Mouse (Mus musculus): ENCODE results near the gene Olfr958. TPM values are rescaled to one million over a fixed set of nuclear protein-coding genes. Genes with fewer than 3 reads are reported as not detected.
A peak's percentile ranks its signal among the peaks of the same experiment; 100 is the strongest.

Olfr958 gene
- polyA plus RNA-seq (2015; fragmentation: Nextera tagmentation; extraction: Ambion mirVana), result not detected in 2 replicates

DNA sequence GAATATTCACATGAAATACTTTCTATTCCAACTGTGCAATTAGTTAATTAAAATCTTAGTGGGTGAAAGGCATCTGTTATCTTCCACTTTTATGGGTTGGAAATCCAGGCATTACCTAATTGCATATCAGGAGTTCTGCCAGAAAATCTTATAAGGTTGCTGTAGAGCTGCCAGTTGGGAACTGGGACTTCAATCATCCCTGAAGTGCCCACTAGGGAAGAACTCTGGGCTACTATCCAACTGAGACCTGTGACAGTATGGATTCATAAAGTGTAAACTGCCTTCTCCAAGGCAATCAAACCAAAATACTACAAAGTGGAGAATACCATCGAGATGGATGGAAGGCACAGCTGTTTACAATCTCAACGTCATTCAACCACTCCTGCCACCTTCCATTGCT, at the start of gene Olfr958:
Olfr958 (minus strand) TSS at position 109 of the 400 bp plus-strand sequence.
- ATAC-seq (ENCODE audit: low read depth), result no peak
- Histone ChIP-seq H3K9ac (ENCODE audit: low read length) (no peak within 1 kb of the TSS), H3K4me3 (ENCODE audit: low read length) (no peak within 1 kb of the TSS), H3K36me3 (ENCODE audit: control insufficient read depth, insufficient read depth, low read length) (no peaks in the 10 kb centered on the region), H3K27ac (ENCODE audit: low read length) (no peak within 1 kb of the TSS), H3K9me3 (ENCODE audit: control insufficient read depth, low read length) (no peaks in the 10 kb centered on the region), H3K27me3 (ENCODE audit: control insufficient read depth, insufficient read depth, low read depth, low read length) (no peaks in the 10 kb centered on the region), H3K4me2 (ENCODE audit: low read depth, low read length) (no peak within 1 kb of the TSS), H3K4me1 (replicated peaks; ENCODE audit: control insufficient read depth, insufficient read depth, low read length) (no peaks in the 10 kb centered on the region)
- 35% methylated on average over 2 of the region's 2 CpGs for WGBS

DNA sequence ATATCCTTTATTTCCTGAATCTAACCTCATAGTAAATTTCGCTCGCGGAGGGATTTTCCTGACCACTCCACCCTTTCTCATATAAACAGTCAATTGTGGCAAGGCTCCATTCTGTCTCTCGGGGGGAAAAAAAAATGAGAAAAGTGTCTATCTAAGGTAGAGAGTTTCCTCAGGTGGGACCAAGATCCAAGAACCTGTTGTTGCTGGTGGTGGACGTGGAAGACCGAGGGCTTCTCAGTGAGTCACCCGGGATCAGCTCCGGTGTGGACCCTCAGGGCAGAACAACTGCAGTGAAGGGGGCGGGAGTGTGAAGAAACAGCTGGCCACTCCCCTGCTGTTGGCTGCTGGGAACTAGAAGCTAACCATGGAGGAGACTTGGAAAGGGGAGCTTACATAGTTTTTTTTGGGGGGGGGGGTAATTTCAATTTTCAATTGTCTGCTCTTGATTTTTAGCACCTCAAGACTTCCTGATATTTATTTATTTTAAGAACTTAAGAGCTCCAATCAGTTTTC, 49.5 kb upstream of the Olfr958 start:
- under 1% methylated on average over 9 of the region's 9 CpGs for WGBS
- Histone ChIP-seq H3K27ac (ENCODE audit: low read length) (no peak overlapping the region), H3K4me1 (replicated peaks; ENCODE audit: control insufficient read depth, insufficient read depth, low read length) (no peaks in the 10 kb centered on the region), H3K4me3 (ENCODE audit: low read length) (peak overlapping the region; percentile 41), H3K9me3 (ENCODE audit: control insufficient read depth, low read length) (no peaks in the 10 kb centered on the region), H3K27me3 (ENCODE audit: control insufficient read depth, insufficient read depth, low read depth, low read length) (no peaks in the 10 kb centered on the region), H3K4me2 (ENCODE audit: low read depth, low read length) (peak overlapping the region; percentile 54), H3K9ac (ENCODE audit: low read length) (no peak overlapping the region), H3K36me3 (ENCODE audit: control insufficient read depth, insufficient read depth, low read length) (no peaks in the 10 kb centered on the region)
- ATAC-seq (ENCODE audit: low read depth), result peak; percentile 74

DNA sequence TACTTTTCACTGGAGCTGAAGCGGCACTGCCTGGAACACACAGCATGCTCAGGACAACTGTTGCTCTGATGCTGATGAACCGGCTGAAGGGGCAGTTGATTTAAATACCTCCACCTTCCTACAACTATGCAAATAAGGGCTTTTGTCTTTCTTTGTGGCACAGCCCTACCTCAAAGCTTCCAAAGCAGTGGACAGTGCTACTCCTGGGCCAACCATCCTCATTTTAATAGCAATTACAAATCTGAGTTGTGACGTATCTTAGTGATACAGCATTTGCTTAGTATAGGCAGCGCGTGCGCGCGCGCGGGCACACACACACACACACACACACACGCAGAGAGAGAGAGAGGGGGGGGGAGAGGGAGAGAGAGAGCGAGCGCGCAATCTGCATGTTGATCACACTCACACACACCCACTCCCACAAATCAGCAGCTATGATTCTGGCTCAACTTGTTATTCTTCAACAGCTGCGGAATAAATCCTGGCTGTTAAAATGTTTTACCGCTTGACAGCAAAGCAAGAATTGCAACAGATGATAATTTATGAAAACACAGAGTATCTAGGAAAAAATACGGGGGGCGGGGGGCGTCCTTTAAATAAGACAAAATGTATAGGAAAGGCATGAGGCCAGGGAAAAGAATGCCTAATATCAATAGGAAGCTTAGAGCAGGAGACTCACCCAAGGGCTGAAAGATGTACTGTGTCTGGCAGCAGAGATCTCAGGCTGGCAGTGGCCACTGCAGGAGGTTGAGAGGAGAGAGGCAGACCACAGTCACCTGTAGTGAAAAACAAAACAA, 48.9 kb upstream of the Olfr958 start:
- no peaks in the 10 kb centered on the region for H3K36me3 ChIP-seq (ENCODE audit: control insufficient read depth, insufficient read depth, low read length)
- H3K4me1 ChIP-seq (replicated peaks; ENCODE audit: control insufficient read depth, insufficient read depth, low read length), result no peaks in the 10 kb centered on the region
- ATAC-seq (ENCODE audit: low read depth), result peak; percentile 66
- H3K27ac ChIP-seq (ENCODE audit: low read length), result no peak overlapping the region
- under 1% methylated on average over 19 of the region's 19 CpGs for WGBS
- no peaks in the 10 kb centered on the region for H3K27me3 ChIP-seq (ENCODE audit: control insufficient read depth, insufficient read depth, low read depth, low read length)
- H3K9me3 ChIP-seq (ENCODE audit: control insufficient read depth, low read length), result no peaks in the 10 kb centered on the region
- H3K4me2 ChIP-seq (ENCODE audit: low read depth, low read length), result peak overlapping the region; percentile 54
- H3K9ac ChIP-seq (ENCODE audit: low read length), result peak overlapping the region; percentile 24; the same call in 1 of the 2 replicates
- H3K4me3 ChIP-seq (ENCODE audit: low read length), result peak overlapping the region; percentile 41

- no peak overlapping the region for H3K4me3 ChIP-seq (ENCODE audit: low read length)
- no peak for ATAC-seq (ENCODE audit: low read depth)
- no peak overlapping the region for H3K4me2 ChIP-seq (ENCODE audit: low read depth, low read length)
- H3K4me1 ChIP-seq (replicated peaks; ENCODE audit: control insufficient read depth, insufficient read depth, low read length), result no peaks in the 10 kb centered on the region
- H3K36me3 ChIP-seq (ENCODE audit: control insufficient read depth, insufficient read depth, low read length), result no peaks in the 10 kb centered on the region
- H3K9ac ChIP-seq (ENCODE audit: low read length), result no peak overlapping the region
- WGBS, result 79% methylated on average over 5 of the region's 5 CpGs
- no peaks in the 10 kb centered on the region for H3K9me3 ChIP-seq (ENCODE audit: control insufficient read depth, low read length)
- no peaks in the 10 kb centered on the region for H3K27me3 ChIP-seq (ENCODE audit: control insufficient read depth, insufficient read depth, low read depth, low read length)
- H3K27ac ChIP-seq (ENCODE audit: low read length), result no peak overlapping the region
Measured at GRCm38 (mm10) chr9:39577050-39577449, 23.2 kb upstream of the Olfr958 start.

DNA sequence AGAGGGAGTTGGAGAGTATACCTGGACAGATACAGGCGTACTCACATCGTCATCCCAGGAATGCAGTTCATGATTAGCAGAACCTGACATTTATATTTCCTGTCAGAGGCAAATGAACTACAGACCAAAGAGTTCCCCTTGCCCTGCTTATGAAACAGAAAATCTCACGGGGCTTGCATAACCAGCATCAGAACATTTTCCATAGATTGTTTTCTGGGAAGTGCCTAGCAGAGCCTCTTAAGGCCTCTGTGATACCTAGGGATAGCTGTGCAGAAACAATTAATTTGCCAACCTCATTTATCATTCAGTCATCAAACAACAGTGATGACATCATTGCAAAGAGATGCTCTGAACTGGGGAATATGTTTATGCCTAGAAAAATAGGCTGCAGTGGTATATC, 21.6 kb upstream of the Olfr958 start, which contains the start of gene Olfr959:
Olfr959 (minus strand) TSS at position 101 of the 400 bp plus-strand sequence.
- no peaks in the 10 kb centered on the region for H3K27me3 ChIP-seq (ENCODE audit: control insufficient read depth, insufficient read depth, low read depth, low read length)
- H3K9ac ChIP-seq (ENCODE audit: low read length), result no peak within 1 kb of the TSS
- no peaks in the 10 kb centered on the region for H3K9me3 ChIP-seq (ENCODE audit: control insufficient read depth, low read length)
- no peak within 1 kb of the TSS for H3K4me3 ChIP-seq (ENCODE audit: low read length)
- no peak for ATAC-seq (ENCODE audit: low read depth)
- no peaks in the 10 kb centered on the region for H3K36me3 ChIP-seq (ENCODE audit: control insufficient read depth, insufficient read depth, low read length)
- no peak within 1 kb of the TSS for H3K27ac ChIP-seq (ENCODE audit: low read length)
- H3K4me1 ChIP-seq (replicated peaks; ENCODE audit: control insufficient read depth, insufficient read depth, low read length), result no peaks in the 10 kb centered on the region
- 71% methylated on average over 3 of the region's 3 CpGs for WGBS
- no peak within 1 kb of the TSS for H3K4me2 ChIP-seq (ENCODE audit: low read depth, low read length)

DNA sequence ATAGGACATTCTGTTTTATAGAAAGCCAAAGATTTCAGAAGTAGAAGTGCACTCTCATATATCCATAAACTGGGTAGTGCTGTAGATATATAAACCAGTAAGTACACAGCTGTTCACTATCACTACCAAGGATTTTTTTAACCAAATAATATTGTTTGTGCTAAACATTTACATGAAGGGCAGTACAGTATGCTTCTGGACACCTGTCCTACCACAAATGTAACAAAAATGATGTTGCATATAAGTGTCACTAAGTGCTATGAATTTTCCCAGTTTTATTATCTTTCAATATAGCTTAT, 4.4 kb upstream of the Olfr958 start:
- no peaks in the 10 kb centered on the region for H3K27me3 ChIP-seq (ENCODE audit: control insufficient read depth, insufficient read depth, low read depth, low read length)
- no peak overlapping the region for H3K4me3 ChIP-seq (ENCODE audit: low read length)
- H3K4me1 ChIP-seq (replicated peaks; ENCODE audit: control insufficient read depth, insufficient read depth, low read length), result no peaks in the 10 kb centered on the region
- H3K9ac ChIP-seq (ENCODE audit: low read length), result no peak overlapping the region
- no peak overlapping the region for H3K4me2 ChIP-seq (ENCODE audit: low read depth, low read length)
- no peaks in the 10 kb centered on the region for H3K9me3 ChIP-seq (ENCODE audit: control insufficient read depth, low read length)
- no peak overlapping the region for H3K27ac ChIP-seq (ENCODE audit: low read length)
- no peak for ATAC-seq (ENCODE audit: low read depth)
- no peaks in the 10 kb centered on the region for H3K36me3 ChIP-seq (ENCODE audit: control insufficient read depth, insufficient read depth, low read length)

DNA sequence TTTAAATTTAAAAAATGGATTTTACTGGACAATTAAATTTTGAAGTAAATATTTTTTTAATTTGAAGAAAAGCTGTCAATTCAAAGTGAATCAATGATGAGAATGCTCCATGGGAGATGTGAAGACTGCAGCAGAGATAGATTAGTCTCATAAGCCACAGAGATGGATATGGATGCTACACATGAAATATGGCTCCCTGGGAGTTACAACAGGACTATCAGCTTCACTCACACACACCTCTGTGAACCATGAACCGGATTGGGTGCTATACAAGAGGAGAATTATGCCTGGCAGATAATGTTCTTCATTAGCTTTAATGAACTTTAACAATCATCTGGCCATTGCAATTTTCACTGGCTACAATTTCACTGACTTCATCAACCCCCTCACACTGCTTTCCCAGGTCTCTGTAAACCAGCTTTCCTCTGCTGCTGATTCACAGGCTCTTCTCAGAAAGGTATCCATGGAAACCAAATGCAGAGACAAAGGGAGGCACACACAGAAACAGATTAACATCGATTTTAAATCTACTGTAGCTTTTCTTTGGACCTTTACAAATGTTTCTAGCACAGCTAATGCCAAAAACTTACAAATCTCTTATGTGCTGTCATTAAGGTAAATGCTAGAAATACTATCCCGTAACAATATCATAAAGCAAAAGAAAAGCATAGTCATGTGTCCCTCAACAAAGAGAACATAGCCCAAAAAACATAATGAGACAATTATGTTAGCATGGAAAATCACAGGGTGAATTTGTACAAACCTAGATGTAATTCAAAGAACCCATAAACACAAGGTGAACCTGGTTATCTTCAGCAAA, 3.9 kb upstream of the Olfr958 start:
- ATAC-seq (ENCODE audit: low read depth), result no peak
- Histone ChIP-seq H3K36me3 (ENCODE audit: control insufficient read depth, insufficient read depth, low read length) (no peaks in the 10 kb centered on the region), H3K4me2 (ENCODE audit: low read depth, low read length) (no peak overlapping the region), H3K9ac (ENCODE audit: low read length) (no peak overlapping the region), H3K9me3 (ENCODE audit: control insufficient read depth, low read length) (no peaks in the 10 kb centered on the region), H3K27me3 (ENCODE audit: control insufficient read depth, insufficient read depth, low read depth, low read length) (no peaks in the 10 kb centered on the region), H3K4me3 (ENCODE audit: low read length) (no peak overlapping the region), H3K27ac (ENCODE audit: low read length) (no peak overlapping the region), H3K4me1 (replicated peaks; ENCODE audit: control insufficient read depth, insufficient read depth, low read length) (no peaks in the 10 kb centered on the region)
- 51% methylated on average over 3 of the region's 3 CpGs for WGBS

GRCm38 (mm10) chr9:39550806-39551205, 3.0 kb downstream of the Olfr958 start:
- WGBS, result 46% methylated on average over 5 of the region's 5 CpGs
- no peaks in the 10 kb centered on the region for H3K9me3 ChIP-seq (ENCODE audit: control insufficient read depth, low read length)
- no peaks in the 10 kb centered on the region for H3K27me3 ChIP-seq (ENCODE audit: control insufficient read depth, insufficient read depth, low read depth, low read length)
- no peaks in the 10 kb centered on the region for H3K36me3 ChIP-seq (ENCODE audit: control insufficient read depth, insufficient read depth, low read length)
- no peak overlapping the region for H3K9ac ChIP-seq (ENCODE audit: low read length)
- H3K4me1 ChIP-seq (replicated peaks; ENCODE audit: control insufficient read depth, insufficient read depth, low read length), result no peaks in the 10 kb centered on the region
- H3K27ac ChIP-seq (ENCODE audit: low read length), result no peak overlapping the region
- no peak overlapping the region for H3K4me3 ChIP-seq (ENCODE audit: low read length)
- no peak for ATAC-seq (ENCODE audit: low read depth)
- no peak overlapping the region for H3K4me2 ChIP-seq (ENCODE audit: low read depth, low read length)

GRCm38 (mm10) chr9:39523616-39524285, 30.1 kb downstream of the Olfr958 start:
- Histone ChIP-seq H3K4me1 (replicated peaks; ENCODE audit: control insufficient read depth, insufficient read depth, low read length) (no peaks in the 10 kb centered on the region), H3K27ac (ENCODE audit: low read length) (no peak overlapping the region), H3K9me3 (ENCODE audit: control insufficient read depth, low read length) (no peaks in the 10 kb centered on the region), H3K27me3 (ENCODE audit: control insufficient read depth, insufficient read depth, low read depth, low read length) (no peaks in the 10 kb centered on the region), H3K4me2 (ENCODE audit: low read depth, low read length) (no peak overlapping the region), H3K36me3 (ENCODE audit: control insufficient read depth, insufficient read depth, low read length) (no peaks in the 10 kb centered on the region), H3K4me3 (ENCODE audit: low read length) (no peak overlapping the region), H3K9ac (ENCODE audit: low read length) (no peak overlapping the region)
- ATAC-seq (ENCODE audit: low read depth), result peak; percentile 83
- 46% methylated on average over 1 of the region's 1 CpGs for WGBS

All from lung, embryonic 16.5 days (tissue).